Mouse (Mus musculus): ENCODE measurements around the gene Dmtf1. TPM values are rescaled to one million over a fixed set of nuclear protein-coding genes. Genes with fewer than 3 reads are reported as not detected.

Dmtf1 gene
- polyA plus RNA-seq, 1 experiment from 2014 or later: 45.2 TPM

DNA sequence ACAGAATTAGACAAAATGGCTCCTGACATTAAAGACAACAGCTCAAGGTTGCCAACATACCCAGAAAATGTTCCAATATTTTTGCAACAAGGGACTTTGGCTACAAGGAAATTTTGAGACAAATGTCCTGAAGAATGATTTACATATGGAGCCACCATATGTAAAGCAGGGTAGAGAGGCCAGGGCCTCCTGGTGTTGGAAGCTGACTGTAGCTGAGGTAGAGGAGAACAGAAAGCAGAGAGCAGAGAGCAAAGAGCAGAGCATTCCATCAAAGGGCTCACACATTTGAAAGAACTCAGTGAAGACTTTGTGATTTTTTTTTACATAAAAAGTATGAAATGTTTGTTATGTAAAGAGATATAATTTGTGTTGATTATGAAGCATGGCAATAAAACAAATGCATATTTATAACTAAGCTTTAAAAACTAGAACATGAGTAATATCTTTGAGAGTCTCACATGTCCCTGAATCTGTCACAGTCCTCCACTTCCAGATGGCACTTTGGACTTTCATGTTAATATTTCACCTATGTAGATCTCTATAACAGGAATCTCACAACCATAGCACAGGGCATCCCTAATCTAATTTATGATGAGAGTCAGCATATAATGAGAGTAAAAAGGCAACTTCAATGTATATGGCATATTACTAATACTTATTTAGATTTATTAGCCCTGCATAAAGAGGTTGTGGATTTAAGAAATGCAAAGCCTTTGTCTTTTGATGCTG is 81.6 kb downstream of the Dmtf1 start:
- Histone ChIP-seq H3K9ac (ENCODE audit: low read length) (no peak overlapping the region), H3K4me1 (replicated peaks; ENCODE audit: control insufficient read depth, insufficient read depth, low read length) (no peaks in the 10 kb centered on the region), H3K4me2 (ENCODE audit: low read length) (no peak overlapping the region), H3K36me3 (ENCODE audit: control insufficient read depth, insufficient read depth, low read length) (no peaks in the 10 kb centered on the region), H3K9me3 (ENCODE audit: control insufficient read depth, low read length) (0 out of 2 replicates have a peak, but pooled peaks cover 8% of the 10 kb centered on the region), H3K4me3 (ENCODE audit: low read depth, low read length) (no peak overlapping the region), H3K27ac (ENCODE audit: low read depth) (no peak overlapping the region), H3K27me3 (replicated peaks; ENCODE audit: control insufficient read depth, insufficient read depth, low read length) (no peaks in the 10 kb centered on the region)
- DNase-seq (ENCODE audit: low spot score) (no peak), ATAC-seq (replicated peaks; ENCODE audit: low FRiP score, low TSS enrichment, low read depth) (no peak)

DNA sequence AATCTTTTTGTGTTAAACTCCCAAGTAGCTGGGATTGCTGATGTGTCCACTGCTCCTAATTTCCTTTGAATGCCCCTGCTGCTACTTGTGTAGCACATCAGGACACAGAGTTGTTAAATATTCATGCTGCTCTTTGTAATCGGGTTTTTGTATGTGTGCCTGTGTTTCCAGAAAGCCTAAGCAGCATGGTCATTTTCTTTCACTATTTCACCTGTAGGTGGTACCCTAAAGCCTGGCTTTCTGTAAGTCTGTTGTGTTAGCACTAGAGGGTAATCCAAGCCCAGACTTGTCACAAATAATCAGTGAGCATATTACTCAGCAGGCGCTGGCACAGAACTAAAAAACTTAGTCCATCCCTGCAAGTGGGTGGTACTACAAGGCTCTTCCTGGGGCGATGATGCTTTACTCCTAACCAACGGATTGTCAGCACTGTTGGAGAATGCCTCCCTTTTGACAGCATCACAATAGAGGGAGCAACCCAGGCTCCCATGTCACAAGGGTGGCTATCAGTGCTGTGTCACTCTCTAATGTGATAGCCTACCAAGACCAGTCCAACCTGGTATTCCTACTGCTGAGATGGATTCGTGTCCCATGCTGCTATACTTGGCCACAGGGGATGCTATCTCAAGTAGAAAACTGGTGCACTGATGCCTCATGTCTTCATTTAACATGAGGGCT is 88.3 kb downstream of the Dmtf1 start:
- no peak overlapping the region for H3K4me3 ChIP-seq (ENCODE audit: low read depth, low read length)
- H3K27me3 ChIP-seq (replicated peaks; ENCODE audit: control insufficient read depth, insufficient read depth, low read length): no peaks in the 10 kb centered on the region
- no peak overlapping the region for H3K27ac ChIP-seq (ENCODE audit: low read depth)
- H3K9ac ChIP-seq (ENCODE audit: low read length): no peak overlapping the region
- WGBS: 63% methylated on average over 5 of the region's 5 CpGs
- H3K9me3 ChIP-seq (ENCODE audit: control insufficient read depth, low read length): no peaks in the 10 kb centered on the region
- H3K4me1 ChIP-seq (replicated peaks; ENCODE audit: control insufficient read depth, insufficient read depth, low read length): peaks cover 2% of the 10 kb centered on the region; the same call in 1 of the 2 replicates
- ATAC-seq (replicated peaks; ENCODE audit: low FRiP score, low TSS enrichment, low read depth) (no peak; the same call in 1 of the 2 replicates), DNase-seq (ENCODE audit: low spot score) (no peak)
- H3K36me3 ChIP-seq (ENCODE audit: control insufficient read depth, insufficient read depth, low read length): no peaks in the 10 kb centered on the region
- no peak overlapping the region for H3K4me2 ChIP-seq (ENCODE audit: low read length)

DNA sequence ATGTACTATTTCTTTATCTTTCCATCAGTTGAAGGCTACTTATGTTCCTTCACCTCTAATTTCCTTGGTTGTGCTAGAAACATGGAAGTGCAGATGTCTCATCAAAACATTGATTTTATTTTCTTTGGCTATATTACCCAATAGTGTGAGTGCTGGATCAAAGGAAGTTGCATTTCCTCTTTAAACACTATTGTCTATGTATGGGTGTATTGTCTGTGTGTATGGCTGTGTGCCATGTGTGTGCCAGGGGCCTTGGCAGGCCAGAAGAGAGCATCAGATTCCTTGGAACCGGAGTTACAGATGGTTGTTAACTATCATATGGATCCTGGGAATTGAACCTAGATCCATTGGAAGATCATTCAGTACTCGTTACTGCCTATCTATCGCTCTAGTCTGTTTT is 90.2 kb downstream of the Dmtf1 start:
- Histone ChIP-seq H3K9me3 (ENCODE audit: control insufficient read depth, low read length) (no peaks in the 10 kb centered on the region), H3K4me2 (ENCODE audit: low read length) (no peak overlapping the region), H3K36me3 (ENCODE audit: control insufficient read depth, insufficient read depth, low read length) (no peaks in the 10 kb centered on the region), H3K4me1 (replicated peaks; ENCODE audit: control insufficient read depth, insufficient read depth, low read length) (peaks cover 2% of the 10 kb centered on the region; the same call in 1 of the 2 replicates), H3K4me3 (ENCODE audit: low read depth, low read length) (no peak overlapping the region), H3K9ac (ENCODE audit: low read length) (no peak overlapping the region), H3K27ac (ENCODE audit: low read depth) (no peak overlapping the region), H3K27me3 (replicated peaks; ENCODE audit: control insufficient read depth, insufficient read depth, low read length) (no peaks in the 10 kb centered on the region)
- DNase-seq (ENCODE audit: low spot score) (no peak), ATAC-seq (replicated peaks; ENCODE audit: low FRiP score, low TSS enrichment, low read depth) (no peak)
- 93% methylated on average over 3 of the region's 3 CpGs for whole genome bisulfite sequencing

DNA sequence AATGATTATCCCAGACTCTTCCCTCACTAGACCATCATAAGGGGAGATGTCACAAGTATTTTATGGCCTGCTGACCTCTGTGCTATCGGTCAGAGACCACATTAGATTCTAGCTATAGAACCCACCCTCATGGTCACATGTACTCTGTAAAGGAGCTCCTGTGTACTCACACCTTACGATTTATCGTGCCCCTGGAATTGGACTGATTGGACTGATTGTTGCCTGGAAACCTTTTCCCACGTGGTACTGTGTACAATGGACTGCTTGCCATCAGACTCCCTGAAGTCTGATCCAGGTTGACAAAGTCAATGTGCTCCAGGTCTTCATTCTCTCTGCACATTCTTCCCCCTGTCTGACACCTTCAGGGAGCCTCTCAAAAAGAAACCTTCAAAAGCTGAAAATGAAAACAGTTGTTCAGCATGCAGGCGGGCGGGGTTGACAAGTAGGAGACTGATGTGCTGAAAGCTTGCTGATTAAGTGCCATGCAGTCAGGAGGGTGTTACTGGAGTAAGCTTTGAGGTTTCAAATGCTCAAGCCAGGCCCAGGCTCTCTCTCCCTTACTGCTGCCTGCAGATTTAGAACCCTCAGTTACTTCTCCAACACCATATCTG is 91.9 kb downstream of the Dmtf1 start:
- H3K9me3 ChIP-seq (ENCODE audit: control insufficient read depth, low read length): no peaks in the 10 kb centered on the region
- ATAC-seq (replicated peaks; ENCODE audit: low FRiP score, low TSS enrichment, low read depth) (peak; percentile 90), DNase-seq (ENCODE audit: low spot score) (no peak)
- H3K4me2 ChIP-seq (ENCODE audit: low read length): no peak overlapping the region
- 42% methylated on average over 6 of the region's 6 CpGs for WGBS
- H3K27ac ChIP-seq (ENCODE audit: low read depth): no peak overlapping the region
- H3K4me1 ChIP-seq (replicated peaks; ENCODE audit: control insufficient read depth, insufficient read depth, low read length): peaks cover 2% of the 10 kb centered on the region; the same call in 1 of the 2 replicates
- no peaks in the 10 kb centered on the region for H3K36me3 ChIP-seq (ENCODE audit: control insufficient read depth, insufficient read depth, low read length)
- H3K9ac ChIP-seq (ENCODE audit: low read length): no peak overlapping the region
- H3K4me3 ChIP-seq (ENCODE audit: low read depth, low read length): no peak overlapping the region
- H3K27me3 ChIP-seq (replicated peaks; ENCODE audit: control insufficient read depth, insufficient read depth, low read length): no peaks in the 10 kb centered on the region

DNA sequence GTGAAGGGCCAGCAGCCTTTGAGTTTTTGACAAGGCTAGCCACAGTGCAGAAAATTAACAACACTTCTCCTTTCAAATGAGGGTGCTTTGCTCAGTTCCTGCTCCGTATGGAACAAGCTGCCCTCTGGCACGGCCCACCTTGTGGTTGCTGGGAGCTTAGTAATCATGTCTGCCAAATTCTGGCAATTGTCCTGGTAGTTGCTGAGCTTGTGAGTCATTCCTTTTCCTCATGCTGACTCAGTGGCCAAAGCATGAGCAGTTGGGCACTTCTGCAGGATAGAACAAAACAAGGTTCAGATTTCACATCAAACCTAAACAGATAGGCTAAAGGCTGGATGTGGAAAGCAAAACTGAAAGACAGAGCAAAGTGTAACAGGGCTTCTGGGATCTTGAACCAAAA is 92.7 kb downstream of the Dmtf1 start:
- Histone ChIP-seq H3K9ac (ENCODE audit: low read length) (no peak overlapping the region), H3K27me3 (replicated peaks; ENCODE audit: control insufficient read depth, insufficient read depth, low read length) (no peaks in the 10 kb centered on the region), H3K27ac (ENCODE audit: low read depth) (no peak overlapping the region), H3K4me3 (ENCODE audit: low read depth, low read length) (no peak overlapping the region), H3K4me2 (ENCODE audit: low read length) (no peak overlapping the region), H3K4me1 (replicated peaks; ENCODE audit: control insufficient read depth, insufficient read depth, low read length) (peaks cover 2% of the 10 kb centered on the region; the same call in 1 of the 2 replicates), H3K9me3 (ENCODE audit: control insufficient read depth, low read length) (no peaks in the 10 kb centered on the region), H3K36me3 (ENCODE audit: control insufficient read depth, insufficient read depth, low read length) (no peaks in the 10 kb centered on the region)
- ATAC-seq (replicated peaks; ENCODE audit: low FRiP score, low TSS enrichment, low read depth) (no peak), DNase-seq (ENCODE audit: low spot score) (no peak)
- 52% methylated on average over 2 of the region's 2 CpGs for WGBS

Other genes with a start within 250 kb of the Dmtf1 start
- 41.8 and 48.5 TPM in 2 replicates for gene Crot, start 164.5 kb downstream of the Dmtf1 start, polyA plus RNA-seq (2014; fragmentation: Nextera tagmentation; extraction: Ambion mirVana)
- 20.6 and 22.4 TPM in 2 replicates for gene Tmem243, start 61.1 kb downstream of the Dmtf1 start, polyA plus RNA-seq (2014; fragmentation: Nextera tagmentation; extraction: Ambion mirVana)
- gene 9330182L06Rik, start 104.3 kb upstream of the Dmtf1 start, polyA plus RNA-seq (2014; fragmentation: Nextera tagmentation; extraction: Ambion mirVana): 4.2 and 4.7 TPM in 2 replicates

Data from intestine, embryonic 14.5 days (tissue).